Mouse (Mus musculus): ENCODE data around the gene Wdpcp. TPM values are rescaled to one million over a fixed set of nuclear protein-coding genes. Genes with fewer than 3 reads are reported as not detected.
"Not testable (repeated sequence)": the region's sequence is repeated elsewhere in the genome, so short reads cannot be mapped to it uniquely, and the experiment has no call there.

Gene Wdpcp
- total RNA-seq (2015) = 3.6 and 4.5 TPM in 2 replicates
- 4.1 and 9.8 TPM in 2 replicates for total RNA-seq (2017)

DNA sequence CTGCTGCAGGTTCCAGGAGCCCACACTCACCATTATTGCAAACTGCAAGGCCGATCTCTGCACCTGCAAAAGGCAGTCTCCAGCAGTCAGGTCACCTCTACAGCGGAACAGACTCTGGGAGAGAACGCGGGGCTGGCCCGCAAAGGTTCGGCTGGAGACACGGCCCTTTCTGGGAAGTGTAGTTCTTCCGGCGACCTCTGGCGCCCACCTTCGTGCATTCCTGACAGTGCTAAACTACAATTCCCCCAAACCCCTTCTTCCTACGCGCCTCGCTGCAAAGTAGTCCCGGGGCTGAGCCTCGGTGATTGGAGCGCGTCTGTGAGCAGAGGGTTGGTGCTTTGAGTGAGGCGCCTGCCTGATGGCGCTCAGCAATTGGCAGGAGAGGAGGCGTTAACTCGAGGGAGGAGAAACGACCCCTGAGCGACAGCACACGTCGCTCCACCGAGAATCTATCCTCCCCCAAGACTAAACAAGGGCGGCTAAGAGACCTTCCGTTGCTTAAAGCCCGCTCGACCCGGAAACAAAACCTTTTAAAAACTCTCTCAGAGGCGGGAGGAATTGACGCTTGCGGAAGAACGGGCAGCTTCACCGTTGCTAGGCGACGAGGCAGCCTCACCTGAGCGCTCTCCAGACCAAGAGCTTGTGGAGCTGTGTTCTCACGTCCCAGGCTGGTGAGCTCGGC, at the start of gene Wdpcp, which contains the start of gene Mdh1:
TSS of gene Wdpcp (plus strand) at position 536 of the 682 bp plus-strand sequence.
TSS of gene Mdh1 (minus strand) at position 668 of the 682 bp plus-strand sequence.
- ATAC-seq (ENCODE audit: poor library complexity, severe bottlenecking) = peak; percentile 91

DNA sequence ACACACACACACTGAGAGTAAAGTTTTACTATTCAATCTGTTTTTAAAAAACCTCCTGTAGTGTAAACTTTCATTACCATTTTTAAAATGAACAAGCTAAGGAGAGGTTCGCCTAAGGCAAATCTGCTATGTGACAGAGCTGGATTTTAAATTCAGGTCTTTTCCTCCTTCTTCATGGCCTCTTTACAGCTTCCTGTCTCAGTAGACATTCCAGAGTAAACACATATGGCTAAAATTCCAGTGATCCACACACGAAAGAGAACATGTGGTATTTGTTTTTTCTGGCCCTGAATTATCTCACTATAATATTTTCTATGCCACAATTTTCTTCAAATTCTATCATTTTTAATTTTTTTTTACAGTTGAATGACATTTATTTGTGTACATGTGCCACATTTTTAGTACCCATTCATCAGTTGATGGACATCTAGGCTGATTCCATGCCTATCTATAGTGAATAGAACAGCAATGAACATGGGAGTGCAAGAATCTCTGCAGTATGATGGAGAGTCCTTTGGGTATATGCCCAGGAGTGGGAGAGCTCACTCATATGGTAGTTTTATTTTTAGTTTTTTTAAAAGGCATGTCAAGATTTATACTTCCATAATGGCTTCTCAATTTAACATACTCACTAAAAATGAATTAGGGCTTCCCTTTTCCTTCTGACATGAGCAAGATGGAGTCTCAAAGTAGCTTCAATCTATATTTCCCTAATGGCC, 43.2 kb upstream of the Wdpcp start:
- ATAC-seq (ENCODE audit: poor library complexity, severe bottlenecking) = no peak

DNA sequence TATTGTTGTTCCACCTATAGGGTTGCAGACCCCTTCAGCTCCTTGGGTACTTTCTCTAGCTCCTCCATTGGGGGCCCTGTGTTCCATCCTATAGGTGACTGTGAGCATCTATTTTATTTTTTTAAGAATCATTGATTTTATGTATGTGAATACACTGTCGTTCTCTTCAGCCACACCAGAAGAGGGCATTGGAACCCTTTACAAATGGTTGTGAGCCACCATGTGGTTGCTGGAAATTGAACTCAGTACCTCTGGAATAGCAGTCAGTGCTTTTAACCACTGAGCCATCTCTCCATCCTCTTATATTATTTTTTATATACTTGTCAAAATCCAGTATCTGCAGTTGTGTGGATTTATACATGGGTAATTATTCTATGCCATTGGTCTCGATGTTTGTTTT, 41.2 kb upstream of the Wdpcp start:
- ATAC-seq (ENCODE audit: poor library complexity, severe bottlenecking) = not testable (repeated sequence)

DNA sequence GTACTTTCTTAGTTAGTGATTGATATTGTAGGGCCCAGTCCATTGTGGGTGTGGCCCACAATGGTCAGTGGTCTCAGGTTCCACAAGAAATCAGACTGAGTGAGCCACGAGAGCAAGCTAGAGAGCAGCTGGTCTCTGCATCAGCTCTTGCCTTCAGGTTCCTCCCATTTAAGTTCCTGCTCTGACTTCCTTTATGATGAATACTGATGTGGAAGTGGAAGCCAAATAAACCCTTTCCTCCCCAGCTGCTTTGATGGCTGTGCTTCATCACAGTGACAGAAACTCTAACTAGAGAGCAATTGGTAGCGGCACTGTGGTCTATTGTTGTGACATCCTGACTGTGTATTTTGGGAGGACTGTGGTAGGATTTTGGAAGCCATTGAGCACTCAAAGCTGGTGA, 32.0 kb upstream of the Wdpcp start:
- ATAC-seq (ENCODE audit: poor library complexity, severe bottlenecking) = peak; percentile 62

DNA sequence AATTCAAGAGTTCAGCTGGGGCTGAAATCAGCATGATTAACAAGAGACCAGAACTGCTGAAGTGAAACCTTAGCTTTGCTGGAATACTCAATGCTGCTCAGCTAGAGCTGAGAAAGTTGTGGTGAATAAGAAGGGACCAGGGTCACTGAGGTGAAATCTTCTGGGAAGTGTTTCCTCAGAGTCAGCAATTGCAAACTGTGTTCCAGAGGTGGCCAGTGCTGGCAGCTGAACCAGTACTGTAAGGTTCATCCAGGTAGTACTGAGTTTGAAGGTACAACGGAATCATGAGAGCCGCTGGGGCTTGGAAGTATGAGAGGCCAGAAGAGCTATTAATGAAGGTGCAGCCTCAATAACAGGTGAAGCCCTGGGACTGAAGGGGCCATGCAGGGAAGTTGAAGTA, 31.4 kb upstream of the Wdpcp start:
- no peak for ATAC-seq (ENCODE audit: poor library complexity, severe bottlenecking)

DNA sequence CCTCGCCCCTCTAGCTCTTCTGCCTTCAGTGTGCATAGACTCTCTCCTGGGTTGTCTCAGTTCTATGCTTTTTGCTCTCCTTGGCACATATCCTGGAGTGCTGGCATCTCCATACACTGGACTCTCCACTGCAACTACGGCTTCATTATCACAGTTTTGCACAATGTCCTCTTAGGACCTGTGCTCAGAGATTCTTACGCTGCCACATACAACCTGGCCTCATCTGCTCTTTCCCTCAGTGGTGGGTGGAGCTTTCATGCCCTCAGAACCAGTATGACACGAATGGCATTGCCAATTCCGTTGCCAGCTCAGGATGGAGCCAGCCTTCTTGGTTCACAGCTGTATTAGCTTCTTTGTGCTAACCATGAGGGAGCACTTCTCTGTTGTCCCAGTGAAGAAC, 29.3 kb upstream of the Wdpcp start:
- no peak for ATAC-seq (ENCODE audit: poor library complexity, severe bottlenecking)

DNA sequence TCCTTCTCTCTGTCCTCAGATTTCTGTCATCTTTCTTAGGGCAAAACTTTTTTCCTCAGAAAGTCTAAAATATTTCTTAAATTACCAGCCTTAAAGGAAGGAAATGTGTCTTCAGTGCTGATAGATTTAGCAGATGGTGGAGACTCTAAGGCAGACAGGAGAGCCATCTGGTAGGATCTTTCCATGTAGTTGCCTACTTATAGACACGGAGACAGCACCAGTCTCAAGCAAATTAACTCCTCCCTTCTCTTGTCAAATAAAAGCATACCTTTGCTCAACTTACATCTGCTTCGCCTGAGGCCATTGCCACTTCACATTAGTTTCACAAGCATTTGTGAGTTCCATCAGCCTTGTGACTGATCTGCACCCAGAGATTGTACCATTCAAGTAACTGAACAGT, 27.0 kb upstream of the Wdpcp start:
- no peak for ATAC-seq (ENCODE audit: poor library complexity, severe bottlenecking)

DNA sequence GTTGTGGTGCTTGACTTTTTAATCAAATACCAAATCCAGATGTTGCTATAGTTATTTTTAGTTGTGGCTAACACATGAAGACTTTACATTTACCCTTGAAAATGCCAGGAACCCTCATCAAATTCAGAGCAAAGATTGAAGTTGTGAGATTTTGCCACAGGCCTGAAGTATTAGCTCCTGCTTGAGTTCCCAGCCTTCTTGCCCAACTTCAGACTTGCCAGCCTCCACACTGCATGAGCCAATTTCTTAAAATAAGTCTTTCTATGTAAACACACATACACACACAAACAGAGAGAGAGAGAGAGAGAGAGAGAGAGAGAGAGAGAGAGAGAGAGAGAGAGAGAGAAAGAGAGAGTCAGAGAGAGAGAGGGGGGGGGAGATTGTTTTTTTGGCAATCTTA, 26.1 kb upstream of the Wdpcp start:
- no peak for ATAC-seq (ENCODE audit: poor library complexity, severe bottlenecking)

DNA sequence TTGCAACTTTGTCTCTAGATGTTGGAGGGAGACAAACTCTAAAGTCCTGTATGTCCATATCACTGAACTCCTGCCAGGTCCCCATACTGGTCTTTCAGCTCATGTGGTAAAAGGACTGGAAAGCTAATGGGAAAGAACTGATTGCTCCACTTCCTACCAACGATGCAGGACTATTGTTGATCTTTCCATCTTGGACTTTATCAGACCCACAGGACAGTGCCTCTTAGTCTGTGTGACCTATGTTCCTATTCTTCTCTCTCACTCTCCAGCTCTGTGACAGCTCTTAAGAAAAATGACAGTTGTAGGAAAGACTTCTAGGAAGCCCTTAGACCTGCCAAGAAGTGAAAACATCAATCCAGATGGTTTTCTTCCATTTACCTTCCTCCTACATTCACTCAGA, 25.4 kb upstream of the Wdpcp start:
- no peak for ATAC-seq (ENCODE audit: poor library complexity, severe bottlenecking)

DNA sequence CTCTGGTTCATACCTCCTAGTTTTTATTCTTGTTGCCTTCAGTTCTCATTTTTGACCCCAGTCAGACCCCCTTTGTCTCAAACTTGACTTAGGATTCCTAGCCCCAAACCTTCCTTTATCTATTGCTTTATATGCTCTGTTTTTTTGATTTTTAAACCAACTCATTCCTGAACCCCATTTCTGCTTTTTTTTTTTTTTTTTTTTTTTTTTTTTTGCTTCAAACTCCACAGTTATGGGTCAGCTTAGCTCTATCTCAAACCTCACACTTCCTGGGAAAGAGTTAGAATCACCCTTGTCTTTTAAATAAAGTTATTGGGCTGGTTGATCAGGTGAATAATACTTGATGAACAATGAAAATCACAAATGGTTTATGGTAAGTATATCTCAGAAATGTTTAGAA, 24.5 kb upstream of the Wdpcp start:
- ATAC-seq (ENCODE audit: poor library complexity, severe bottlenecking) = no peak

DNA sequence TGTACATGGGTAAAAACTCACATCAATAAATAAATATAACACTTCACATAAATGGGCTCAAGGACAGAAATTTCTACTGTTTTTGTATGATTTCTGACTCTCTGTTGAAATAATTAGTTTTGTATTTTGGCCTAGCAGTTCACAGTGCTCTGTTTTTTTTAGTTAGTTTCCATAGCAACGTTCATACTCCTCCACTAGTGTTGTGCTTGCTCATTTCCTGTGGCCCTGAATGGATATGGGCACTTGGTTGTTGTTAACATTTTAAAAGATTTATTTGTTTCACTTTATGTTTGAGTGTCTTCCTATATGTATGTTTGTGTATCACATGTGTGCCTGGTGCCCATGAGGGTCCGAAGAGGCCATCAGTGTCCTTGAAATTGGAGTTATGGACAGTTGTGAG, 23.0 kb upstream of the Wdpcp start:
- 0 out of 2 replicates have a peak, but pooled peaks have one; percentile 27 for ATAC-seq (ENCODE audit: poor library complexity, severe bottlenecking)

DNA sequence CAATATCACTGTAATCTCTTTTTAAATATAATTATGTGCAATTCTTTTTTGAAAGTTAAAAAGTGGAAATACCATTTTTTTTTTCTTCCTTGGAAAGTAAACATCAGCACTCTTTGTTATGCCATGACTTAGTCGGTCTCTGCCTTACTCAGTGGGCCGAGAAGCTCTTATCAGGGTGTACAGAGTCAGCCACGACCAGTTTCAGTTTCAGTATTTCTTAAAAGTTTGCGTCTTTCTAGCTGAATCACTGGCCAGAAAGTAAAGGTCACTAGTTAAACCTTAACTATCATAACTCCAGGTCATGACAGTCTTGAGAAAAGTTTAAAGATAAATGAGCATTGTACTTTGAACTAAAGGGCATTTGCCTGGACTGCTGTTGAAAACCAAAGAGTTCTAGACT, 22.3 kb upstream of the Wdpcp start:
- ATAC-seq (ENCODE audit: poor library complexity, severe bottlenecking) = peak; percentile 64

DNA sequence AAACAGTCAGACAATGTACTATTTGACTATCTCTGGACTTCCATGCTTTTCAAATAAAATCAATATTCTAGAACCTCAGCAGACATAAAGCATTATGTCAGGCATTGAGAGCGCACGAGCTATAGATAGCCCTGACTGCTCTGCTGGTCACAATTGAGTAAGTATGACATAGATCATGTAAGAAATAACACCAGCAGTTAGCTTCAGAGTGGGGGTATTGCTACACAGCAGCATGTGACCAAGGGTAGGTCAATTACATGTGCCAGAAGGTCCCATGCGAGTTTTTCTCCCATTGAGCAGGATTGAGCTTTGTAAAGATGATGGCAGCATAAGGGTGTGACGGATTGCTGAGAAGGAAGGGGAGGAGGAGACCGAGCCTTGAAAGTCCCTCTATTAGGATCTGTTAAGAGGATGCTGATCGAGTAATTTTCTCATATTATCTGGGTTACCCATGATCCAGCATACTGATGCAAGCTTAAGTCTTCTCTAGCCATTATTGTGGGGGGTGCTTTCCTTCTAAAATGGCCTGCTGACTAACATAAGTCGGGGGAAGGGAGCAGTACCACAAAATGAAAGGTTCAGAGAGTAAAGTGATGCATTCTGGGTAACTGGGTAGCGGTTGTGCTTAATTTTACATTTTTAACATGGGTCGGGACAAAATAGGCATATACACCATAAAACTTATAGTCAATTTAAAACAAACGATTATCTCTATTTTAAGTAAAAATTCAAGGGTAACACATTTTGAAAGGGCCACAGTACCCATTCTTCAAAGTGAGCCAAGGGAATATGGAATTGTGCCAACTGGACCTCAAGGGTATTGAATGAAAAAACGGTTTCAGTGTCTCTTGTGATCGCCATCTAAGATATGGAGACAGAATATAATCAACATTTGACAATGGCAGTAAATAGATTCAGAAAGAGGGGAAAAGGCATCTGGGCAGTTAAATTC, 21.5 kb upstream of the Wdpcp start:
- ATAC-seq (ENCODE audit: poor library complexity, severe bottlenecking) = peak; percentile 43; the same call in 1 of the 2 replicates

DNA sequence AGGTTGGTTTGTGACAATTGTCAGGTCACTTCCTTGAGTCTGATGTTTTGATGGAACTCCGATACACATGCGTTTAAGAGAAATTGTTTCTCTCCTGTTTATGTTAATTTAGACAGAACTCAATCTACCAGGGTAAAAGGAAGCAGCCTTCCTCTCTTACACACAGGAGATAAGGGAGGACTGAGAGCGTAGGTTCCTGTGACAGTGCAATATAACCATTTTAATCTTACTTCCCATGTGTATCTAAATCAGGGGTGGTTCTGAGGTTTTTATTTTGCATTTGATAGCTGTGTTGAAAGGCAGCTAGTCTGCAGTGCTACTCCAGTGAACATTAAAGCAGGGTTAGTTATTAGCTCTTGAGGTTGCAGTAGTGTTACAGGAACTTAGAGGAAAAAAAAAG, 20.0 kb upstream of the Wdpcp start:
- ATAC-seq (ENCODE audit: poor library complexity, severe bottlenecking) = peak; percentile 62

DNA sequence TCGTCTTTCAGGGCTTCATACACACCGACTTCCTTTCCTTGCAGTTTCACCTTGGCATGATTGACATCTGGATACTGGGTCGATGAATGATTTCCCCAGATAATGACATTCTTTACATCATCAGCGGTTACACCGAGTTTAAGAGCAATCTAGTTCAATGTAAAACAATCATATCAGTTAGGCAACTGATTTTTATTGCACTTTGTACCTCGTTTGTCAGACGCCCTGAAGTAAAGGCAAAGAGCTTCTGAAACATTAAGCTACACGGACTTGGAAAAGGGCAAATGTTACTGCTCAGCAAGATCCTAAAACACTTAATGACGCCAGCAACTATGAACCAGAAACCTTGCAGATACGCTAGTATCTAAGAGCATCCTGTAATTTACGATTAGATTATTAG, 12.3 kb upstream of the Wdpcp start:
- ATAC-seq (ENCODE audit: poor library complexity, severe bottlenecking) = no peak

DNA sequence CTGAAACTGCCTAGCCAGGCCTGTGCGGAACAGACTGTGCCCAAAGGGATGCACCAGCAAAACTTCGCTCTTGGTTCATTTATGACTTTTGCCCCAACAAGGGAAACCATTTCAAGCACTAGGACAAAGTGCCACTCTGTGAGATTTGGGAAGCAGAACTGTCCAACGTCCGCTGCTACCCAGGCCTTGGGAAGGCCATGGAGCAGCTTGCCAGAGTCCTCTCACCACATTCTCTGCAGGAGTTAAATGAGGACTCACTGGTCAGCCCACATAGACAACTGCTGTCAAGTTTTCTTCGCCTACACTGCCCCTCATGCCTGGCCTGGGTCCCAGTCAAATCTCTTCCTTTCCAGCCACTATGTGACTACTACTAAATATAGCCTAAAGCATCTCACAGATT, 10.7 kb upstream of the Wdpcp start:
- ATAC-seq (ENCODE audit: poor library complexity, severe bottlenecking) = no peak

DNA sequence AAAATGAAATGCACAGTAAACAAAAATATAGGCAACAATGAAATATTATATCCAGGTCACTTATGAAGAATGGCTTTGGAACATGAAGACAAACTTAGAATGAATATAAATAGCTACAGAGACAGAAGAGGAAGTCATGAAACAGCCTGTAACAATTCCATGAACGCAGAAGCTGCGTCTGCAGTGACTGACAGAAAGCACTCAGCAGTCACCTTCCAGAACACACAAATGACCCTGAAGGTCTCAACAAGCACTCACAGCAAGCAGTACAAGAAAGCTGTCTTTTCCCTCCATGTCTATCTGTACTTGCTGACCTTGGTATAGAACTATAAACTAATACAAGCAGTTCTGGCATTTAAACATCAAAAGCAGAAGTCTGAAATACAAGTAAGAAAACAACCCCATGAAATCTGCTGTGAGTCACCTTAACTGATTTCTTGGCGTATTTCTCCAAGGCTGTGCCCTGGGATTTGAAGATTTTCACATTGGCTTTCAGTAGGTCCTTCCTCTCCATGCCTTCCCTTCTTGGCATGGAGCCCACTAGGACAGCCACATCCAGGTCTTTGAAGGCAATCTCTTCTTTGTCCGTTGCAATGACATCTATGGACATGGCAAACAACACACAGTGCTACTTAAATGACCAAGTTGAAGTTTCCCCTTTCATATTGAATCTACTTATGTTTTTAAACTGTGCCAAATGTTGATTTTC, 8.3 kb upstream of the Wdpcp start:
- peak; percentile 56; the same call in 1 of the 2 replicates for ATAC-seq (ENCODE audit: poor library complexity, severe bottlenecking)

DNA sequence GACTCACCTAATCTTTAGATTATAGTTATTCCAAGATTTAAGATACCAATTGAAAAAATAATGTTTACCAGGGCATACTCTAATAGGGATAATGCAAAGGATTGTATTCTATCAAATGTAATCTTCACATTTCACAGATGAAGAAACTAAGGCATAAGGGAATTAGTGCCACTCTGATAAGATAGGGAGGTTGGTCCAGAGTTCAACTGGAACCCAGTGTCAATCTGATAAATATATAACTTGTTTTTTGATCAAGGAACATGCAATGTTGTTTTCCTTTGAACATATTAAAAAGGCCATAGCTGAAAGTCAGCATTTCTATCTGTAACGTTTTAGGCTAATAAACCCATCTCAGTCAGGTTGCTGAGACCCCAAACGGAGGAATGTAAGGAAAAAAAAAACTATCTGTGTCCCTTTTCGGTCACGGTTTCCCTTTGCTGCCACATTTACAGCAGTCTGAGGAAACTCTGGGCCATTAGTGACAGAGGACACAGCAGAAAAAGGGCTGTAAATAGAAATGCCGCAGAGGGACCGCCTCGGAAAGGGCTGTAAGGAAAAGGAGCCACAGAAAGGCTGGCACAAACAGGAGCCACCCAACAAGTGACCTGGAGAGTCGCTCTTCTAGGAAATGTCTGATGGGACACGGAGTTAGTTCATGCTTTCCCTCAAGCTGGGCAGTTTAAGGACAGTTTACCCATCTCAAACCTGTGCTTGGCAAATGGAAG, 7.2 kb upstream of the Wdpcp start:
- no peak for ATAC-seq (ENCODE audit: poor library complexity, severe bottlenecking)

DNA sequence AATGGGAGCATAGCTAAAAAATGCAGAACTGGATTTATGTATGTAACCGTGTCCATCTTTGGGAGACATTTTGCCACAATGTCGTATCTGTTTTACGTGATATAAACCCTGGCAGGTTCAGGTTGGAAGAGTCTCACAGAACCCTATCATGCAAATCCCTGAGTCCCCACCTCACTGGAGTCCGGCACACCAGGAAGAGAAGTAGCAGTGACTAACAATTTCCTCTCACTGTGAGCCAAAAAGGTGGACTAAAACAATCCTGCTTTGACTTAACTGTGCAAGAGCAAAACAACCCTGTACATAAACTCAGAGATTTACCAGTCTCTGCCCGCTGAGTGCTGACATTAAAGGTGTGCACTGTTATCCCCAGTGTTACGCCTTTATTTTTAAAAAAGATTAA, 5.1 kb upstream of the Wdpcp start:
- no peak for ATAC-seq (ENCODE audit: poor library complexity, severe bottlenecking)

DNA sequence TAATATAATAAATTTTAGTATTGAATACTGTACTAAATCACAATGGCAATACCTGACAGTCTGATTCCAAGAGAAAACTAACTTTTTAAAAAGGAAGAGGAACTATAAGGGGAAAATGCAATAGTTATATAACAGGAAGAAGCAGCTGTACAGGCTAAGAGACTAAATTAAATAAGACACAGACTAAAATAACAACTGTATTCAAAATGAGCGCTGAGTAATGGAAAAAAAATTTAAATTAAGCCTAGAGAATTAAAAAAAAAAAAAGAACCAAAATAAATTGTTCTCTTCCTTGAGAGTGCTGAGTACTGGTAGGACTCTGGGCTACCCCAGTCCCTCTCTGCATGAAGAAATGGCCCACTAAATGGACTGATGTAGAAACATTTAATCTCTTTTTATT, 4.3 kb upstream of the Wdpcp start:
- ATAC-seq (ENCODE audit: poor library complexity, severe bottlenecking) = no peak

Data from megakaryocyte, adult 5-6 weeks (primary cell).